9 mouse cellular contexts compared by ENCODE assay signal in the genomic region with DNA sequence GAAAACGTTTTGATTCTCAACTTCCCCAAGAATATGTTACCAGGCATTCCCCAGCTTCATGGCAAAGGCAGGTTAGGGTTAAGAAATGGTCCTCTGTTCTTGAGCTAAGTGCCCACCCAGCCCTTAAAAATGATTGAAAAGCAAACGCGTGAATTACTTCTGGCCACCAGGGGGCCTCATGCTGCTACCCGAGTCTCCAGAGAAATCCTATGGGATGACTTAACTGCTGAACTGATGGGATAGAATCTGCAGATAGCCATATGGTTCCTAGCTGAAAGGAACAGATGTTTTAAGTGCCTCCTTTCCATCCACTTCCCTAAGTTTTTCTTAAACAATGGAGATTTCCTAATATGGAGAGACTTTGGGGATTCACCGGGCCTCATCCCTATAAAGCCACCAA. TPM values are rescaled to one million over a fixed set of nuclear protein-coding genes. Genes with fewer than 3 reads are reported as not detected.
DNase-seq lines count a peak whose midpoint lies in the region; ATAC-seq and TF ChIP-seq lines count a peak whose summit lies in the region.
"Had no signal": no experiment of that assay in that cellular context is flagged by ENCODE, and none has a peak within 500 bp of the region (broad histone marks: within the 10 kb centered on the region; RNA-seq: fewer than 3 reads in every experiment).

No protein-coding gene starts in this region.

- WGBS in liver, adult 2 months = 28% methylated on average over 5 of the region's 5 CpGs
- 23% methylated on average over 5 of the region's 5 CpGs for WGBS in liver, embryonic 11.5 days

- no peak overlapping the region for H3K27ac ChIP-seq in liver, adult 2 months (replicated peaks; ENCODE audit: insufficient read depth, low read depth, low read length)
- no peak overlapping the region for H3K27ac ChIP-seq in liver, embryonic 11.5 days (ENCODE audit: low read depth, low read length)
- H3K27ac ChIP-seq: macrophage had no signal

- H3K9me3 ChIP-seq in liver, embryonic 11.5 days (ENCODE audit: control insufficient read depth, low read length) = no peaks in the 10 kb centered on the region

- H3K36me3 ChIP-seq in liver, adult 2 months (ENCODE audit: control insufficient read depth, insufficient read depth, low read length) = no peaks in the 10 kb centered on the region
- H3K36me3 ChIP-seq in liver, embryonic 11.5 days (ENCODE audit: control insufficient read depth, insufficient read depth, low read length) = no peaks in the 10 kb centered on the region

- DNase-seq in cerebellum, postnatal 14 days = peak; percentile 15 to 28
- no peak for DNase-seq in cerebellum, adult 11-12 months
- DNase-seq in liver, adult 2 months (ENCODE audit: extremely low read depth, low read depth, low spot score) = peak; percentile 28
- no peak for DNase-seq in liver, embryonic 11.5 days (ENCODE audit: low spot score)
- DNase-seq in kidney, postnatal 25 days = peak; percentile 37 to 60
- DNase-seq in retina, embryonic 14.5 days (ENCODE audit: low spot score) = peak; percentile 73
- no peak for DNase-seq in spleen, postnatal 36 days (ENCODE audit: low spot score in 2 of 2)

- TF ChIP-seq POLR2A in liver, adult 2 months (IDR thresholded peaks at IDR 0.05; ENCODE audit: extremely low read depth, insufficient read depth, low read length) = no peak

- H3K4me2 ChIP-seq in liver, embryonic 11.5 days = no peak overlapping the region

- no peak overlapping the region for H3K9ac ChIP-seq in liver, adult 2 months (ENCODE audit: low read depth, low read length)
- H3K9ac ChIP-seq in liver, embryonic 11.5 days (ENCODE audit: low read depth, low read length) = no peak overlapping the region

- H3K4me1 ChIP-seq in liver, adult 2 months (ENCODE audit: control insufficient read depth, insufficient read depth, low read length) = no peaks in the 10 kb centered on the region
- no peaks in the 10 kb centered on the region for H3K4me1 ChIP-seq in liver, embryonic 11.5 days (replicated peaks; ENCODE audit: control insufficient read depth, insufficient read depth, low read length)

- no peaks in the 10 kb centered on the region for H3K27me3 ChIP-seq in liver, adult 2 months (ENCODE audit: control insufficient read depth, insufficient read depth, low read length)
- H3K27me3 ChIP-seq in liver, embryonic 11.5 days (replicated peaks; ENCODE audit: control insufficient read depth, insufficient read depth, low read length) = peaks cover 3% of the 10 kb centered on the region; the same call in 1 of the 2 replicates

- no peak overlapping the region for H3K4me3 ChIP-seq in liver, adult 2 months (ENCODE audit: insufficient read depth, low read depth, low read length)
- H3K4me3 ChIP-seq in liver, embryonic 11.5 days (ENCODE audit: low read depth, low read length) = no peak overlapping the region

- no peak for ATAC-seq in liver, embryonic 11.5 days (replicated peaks; ENCODE audit: low FRiP score)
- ATAC-seq in common myeloid progenitor, adult 5-6 weeks (replicated peaks; ENCODE audit: low read depth, poor library complexity, severe bottlenecking) = 0 out of 2 replicates have a peak, but pooled peaks have one; percentile 47

- no peaks in the 10 kb centered on the region for H3K79me2 ChIP-seq in liver, adult 2 months (ENCODE audit: control insufficient read depth, insufficient read depth, low read length)

- TF ChIP-seq CTCF in liver, adult 2 months (IDR thresholded peaks at IDR 0.05; ENCODE audit: low read depth, low read length) = peak; percentile 58

RNA-seq across cellular contexts. Expression of gene Tmem100, which starts 7.9 kb away (rescaled TPM):
- 0.07 and 0.09 TPM in 2 replicates for total RNA-seq in liver, adult 2 months (2014; rRNA removed)
- 0.05 TPM in 1 of 2 replicates, not detected in the other for polyA plus RNA-seq in liver, adult 2 months (2012; rRNA removed)
- polyA plus RNA-seq in liver, embryonic 11.5 days (2014; fragmentation: Nextera tagmentation; extraction: Ambion mirVana) = 1.3 and 1.5 TPM in 2 replicates
- 0.27 TPM in 1 of 2 replicates, not detected in the other for total RNA-seq in common myeloid progenitor, adult 5-6 weeks (2017)
- polyA plus RNA-seq: macrophage had no signal

RNA-seq across cellular contexts. Expression of gene Pctp, which starts 35.3 kb away (rescaled TPM):
- total RNA-seq in liver, adult 2 months (2014; rRNA removed) = 43.4 and 63.1 TPM in 2 replicates
- 18.5 and 22.0 TPM in 2 replicates for polyA plus RNA-seq in liver, adult 2 months (2012; rRNA removed)
- 13.9 and 14.5 TPM in 2 replicates for polyA plus RNA-seq in liver, embryonic 11.5 days (2014; fragmentation: Nextera tagmentation; extraction: Ambion mirVana)
- 31.2 and 31.8 TPM in 2 replicates for total RNA-seq in common myeloid progenitor, adult 5-6 weeks (2017)

Comparison
In these comparisons a context has a peak if more than half of its experiments do, and no peak if none do; other contexts are left out.
1. DNase-seq: peak in cerebellum, postnatal 14 days (2 of 2), liver, adult 2 months (single experiment), kidney, postnatal 25 days (2 of 2) and retina, embryonic 14.5 days (single experiment); none in cerebellum, adult 11-12 months (single experiment), liver, embryonic 11.5 days (single experiment) and spleen, postnatal 36 days (0 of 2).